Mouse (Mus musculus) left cerebral cortex, postnatal 10 days (tissue): ENCODE results near the gene Ift81. TPM values are rescaled to one million over a fixed set of nuclear protein-coding genes. Genes with fewer than 3 reads are reported as not detected.

Experiments used
- DNase-seq, 2 experiments: peaks; one replicate each; pipeline ENCODE4 v3.0.0; 2021 to 2022; ENCODE audit warnings: low spot score in 2 of 2, mixed read lengths in 1 of 2; ENCODE audit errors: extremely low spot score in 1 of 2
- intact Hi-C: fragments of 180-260 bp; cut with DNase I; formaldehyde crosslinking; loops from one replicate; pipeline ENCODE4 v1.15.1; 2025
- total RNA-seq, 2 experiments: library from RNA; stranded (reverse); gene quantifications; 2 replicates each; pipeline ENCODE4 v1.2.3; 2021

The Ift81 gene
- total RNA-seq, 2 experiments from 2014 or later, result 25.9 to 33.0 TPM

DNA sequence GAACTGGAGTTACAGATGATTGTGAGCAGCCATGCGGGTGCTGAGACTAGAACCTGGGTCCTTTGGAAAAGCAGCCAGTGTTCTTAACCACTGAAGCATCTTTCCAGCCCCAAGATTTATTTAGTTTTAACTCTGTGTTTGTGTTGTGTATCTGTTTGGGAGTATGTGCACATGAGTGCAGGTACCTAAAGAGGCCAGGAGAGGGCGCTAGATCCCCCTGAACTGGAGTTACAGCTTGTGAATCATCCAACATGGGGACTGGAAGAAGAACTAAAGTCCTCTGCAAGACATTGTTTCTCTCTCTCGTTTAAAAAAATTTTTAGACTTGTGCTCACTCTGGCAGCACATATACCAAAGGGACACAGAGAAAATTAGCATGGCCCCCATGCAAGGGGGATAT lies 107.9 kb downstream of the Ift81 start:
- no peak for DNase-seq

GRCm38 (mm10) chr5:122505554-122505953 lies 108.8 kb downstream of the Ift81 start:
- no peak for DNase-seq
- intact Hi-C loops, result no loop called here

More for the DNA sequence above, 107.9 kb downstream of the Ift81 start:
- intact Hi-C loops, result no loop called here

GRCm38 (mm10) chr5:122503760-122504119 lies 110.6 kb downstream of the Ift81 start:
- intact Hi-C loops, result loop anchor here (2.0 to 5.0 kb wide), 2 partner anchors 45 to 114 kb away; no protein-coding TSS in a partner anchor
- DNase-seq, result no peak

DNA sequence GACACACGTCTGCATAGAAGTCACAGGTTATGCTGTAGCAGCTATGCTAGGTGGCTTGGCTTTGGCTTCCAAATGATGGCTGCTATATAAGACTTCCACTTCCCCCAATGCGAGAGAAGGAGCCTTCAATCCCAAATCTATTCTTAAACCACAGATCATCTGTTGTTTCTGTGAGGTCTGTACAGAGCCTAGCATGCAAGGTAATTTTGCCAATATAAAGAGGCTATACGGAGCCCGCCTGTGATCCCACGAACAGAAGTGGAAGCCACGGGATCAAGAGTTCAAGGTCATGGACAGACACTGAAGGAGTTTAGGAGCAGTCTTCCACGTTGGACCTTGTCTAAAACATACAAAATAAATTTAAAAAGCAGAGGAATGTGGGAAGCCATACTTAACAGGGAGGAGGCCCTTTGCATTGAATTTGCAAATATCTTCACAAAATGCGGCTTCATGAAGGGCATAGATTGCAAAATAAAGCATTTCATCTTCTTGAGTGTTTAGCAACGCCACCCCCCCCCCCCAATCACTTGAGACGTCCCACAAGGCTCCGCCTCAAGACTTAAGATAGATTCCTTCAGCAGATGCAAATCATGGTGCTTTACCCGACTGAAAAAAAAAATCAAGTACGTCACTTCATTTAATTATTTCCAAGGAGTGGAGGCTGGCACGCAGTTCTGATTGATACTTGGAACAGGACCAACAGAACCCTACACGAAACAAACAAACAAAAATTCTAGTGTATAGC lies 111.1 kb downstream of the Ift81 start:
- intact Hi-C loops, result loop anchor here (2.0 to 5.0 kb wide), 2 partner anchors 46 to 114 kb away; no protein-coding TSS in a partner anchor

GRCm38 (mm10) chr5:122502077-122502941 lies 112.0 kb downstream of the Ift81 start, which contains the start of gene Atp2a2:
Gene Atp2a2 (minus strand): TSS chr5:122502225.
- peak; percentile 91 to 96 for DNase-seq
- intact Hi-C loops, result loop anchor here (2.0 to 5.0 kb wide), 2 partner anchors 46 to 115 kb away; no protein-coding TSS in a partner anchor

More for the DNA sequence above, 111.1 kb downstream of the Ift81 start:
- DNase-seq, result no peak

DNA sequence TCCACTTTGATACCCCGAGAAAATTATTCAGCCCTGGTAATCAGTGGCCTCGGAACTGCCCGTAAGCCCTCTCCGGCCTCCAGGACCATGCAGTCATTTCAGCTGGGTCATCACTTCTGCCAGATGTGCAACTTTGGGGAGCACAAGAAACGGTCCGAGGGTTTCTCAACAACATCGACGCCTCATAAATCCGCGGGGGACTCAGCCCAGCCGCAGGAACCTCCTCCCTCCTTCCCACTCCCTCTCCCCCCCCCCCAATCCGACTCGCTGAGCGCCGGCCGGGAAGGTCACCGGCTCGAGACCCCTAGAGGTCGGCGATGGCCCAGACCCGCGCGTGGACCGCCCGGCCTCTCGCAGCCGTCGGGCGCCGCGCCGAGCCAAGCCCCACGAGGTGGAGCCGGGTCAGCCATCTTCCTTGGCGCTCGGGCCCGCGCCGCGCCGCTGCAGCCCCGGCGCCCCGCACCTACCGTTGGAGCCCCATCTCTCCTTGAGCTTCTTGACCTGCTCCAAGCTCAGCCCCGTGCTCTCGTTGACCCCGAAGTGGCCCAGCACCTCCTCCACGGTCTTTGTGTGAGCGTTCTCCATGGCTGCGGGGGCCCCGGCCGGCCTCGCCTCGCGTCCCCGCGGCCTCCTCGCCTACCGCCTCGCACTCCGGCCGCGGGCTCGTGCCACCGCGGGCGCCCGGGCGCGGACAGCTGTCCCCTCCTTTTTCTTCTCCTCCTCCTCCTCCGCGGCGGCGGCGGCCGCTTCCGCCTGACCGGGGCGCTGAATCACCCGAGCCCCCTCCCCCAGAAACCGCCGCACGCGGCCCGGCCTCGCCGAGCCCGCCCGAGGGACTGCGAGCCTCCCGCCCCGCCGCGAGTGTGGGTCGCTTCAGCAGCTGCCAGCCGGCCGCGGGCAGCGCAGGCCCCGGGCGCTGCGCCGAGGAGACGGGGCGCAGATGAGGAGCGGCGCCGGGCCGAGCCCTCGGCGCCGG lies 112.9 kb downstream of the Ift81 start:
- intact Hi-C loops, result loop anchor here (2.0 to 5.0 kb wide), 2 partner anchors 47 to 116 kb away; no protein-coding TSS in a partner anchor
- DNase-seq, result peak; percentile 23 to 81

DNA sequence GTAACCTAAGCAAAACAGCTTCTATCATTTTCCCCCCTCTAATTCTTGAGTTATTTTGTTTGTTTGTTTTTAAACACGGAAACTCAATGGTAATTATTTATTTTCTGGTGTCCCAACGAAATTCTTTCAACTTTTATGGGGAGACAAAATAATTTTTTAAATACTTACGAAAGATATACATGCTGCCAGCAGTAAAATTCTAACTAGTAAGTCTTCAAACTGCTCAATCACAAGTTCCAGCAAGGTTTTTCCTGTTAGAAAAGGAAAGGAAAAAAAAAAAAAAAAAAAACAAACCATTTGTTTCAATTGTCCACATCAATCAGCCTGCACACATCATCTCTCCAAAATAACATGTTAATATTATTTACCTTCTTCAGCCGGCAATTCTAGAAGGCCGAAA lies 113.8 kb downstream of the Ift81 start:
- intact Hi-C loops, result loop anchor here (5.0 kb wide), 1 partner anchor 117 kb away; no protein-coding TSS in a partner anchor
- DNase-seq, result no peak

Other genes starting within 250 kb of the Ift81 start
- 10 to 100 TPM; 19.7 to 22.4 TPM for gene Gpn3, start 242.6 kb downstream of the Ift81 start, total RNA-seq
- gene Fam216a, start 242.2 kb downstream of the Ift81 start, total RNA-seq, result 10 to 100 TPM; 70.1 to 77.5 TPM
- 100 to 1,000 TPM; 268 to 275 TPM for gene Arpc3, start 222.6 kb downstream of the Ift81 start, total RNA-seq
- 10 to 100 TPM; 34.9 to 35.3 TPM for gene Anapc7, start 192.8 kb downstream of the Ift81 start, total RNA-seq
- gene Atp2a2, start 112.3 kb downstream of the Ift81 start, total RNA-seq, result 100 to 1,000 TPM; 618 to 632 TPM
- gene P2rx7, start 29.4 kb upstream of the Ift81 start, total RNA-seq, result 1 to 10 TPM; 6.3 to 6.5 TPM
- 1 to 10 TPM; 7.7 to 9.4 TPM for gene P2rx4, start 93.0 kb upstream of the Ift81 start, total RNA-seq
- 100 to 1,000 TPM; 182 to 192 TPM for gene Camkk2, start 164.9 kb upstream of the Ift81 start, total RNA-seq
- gene Anapc5, start 206.8 kb upstream of the Ift81 start, total RNA-seq, result 100 to 1,000 TPM; 307 to 314 TPM
- gene Rnf34, start 235.5 kb upstream of the Ift81 start, total RNA-seq, result 10 to 100 TPM; 40.0 to 46.5 TPM